Mouse (Mus musculus) midbrain, embryonic 15.5 days (tissue): ENCODE measurements around the gene Cox11. TPM values are rescaled to one million over a fixed set of nuclear protein-coding genes. Genes with fewer than 3 reads are reported as not detected.

Source experiments
- ATAC-seq: fragments of 200-750 bp; cut with Nextera tagmentation; replicated peaks from 2 replicates; pipeline ENCODE4 v1.8.0; 2017; ENCODE audit warnings: moderate TSS enrichment
- H3K27ac ChIP-seq: fragments of 300-500 bp; sonication (generic); 2 replicates; pipeline ENCODE4 v1.5.1; 2015; ENCODE audit warnings: mild to moderate bottlenecking, inconsistent platforms
- H3K27me3 ChIP-seq: fragments of 300-500 bp; sonication (generic); replicated peaks from 2 replicates; pipeline ENCODE4 v1.6.1; 2015; ENCODE audit warnings: inconsistent platforms
- H3K36me3 ChIP-seq: fragments of 300-500 bp; sonication (generic); replicated peaks from 2 replicates; pipeline ENCODE4 v1.6.1; 2015; ENCODE audit warnings: inconsistent platforms
- H3K4me1 ChIP-seq: fragments of 300-500 bp; sonication (generic); 2 replicates; pipeline ENCODE4 v1.6.1; 2015; ENCODE audit warnings: inconsistent platforms
- H3K4me2 ChIP-seq: fragments of 300-500 bp; sonication (generic); 2 replicates; pipeline ENCODE4 v1.6.1; 2015; ENCODE audit warnings: inconsistent platforms, mild to moderate bottlenecking, moderate library complexity
- H3K4me3 ChIP-seq: fragments of 300-500 bp; sonication (generic); 2 replicates; pipeline ENCODE4 v1.5.1; 2015; ENCODE audit warnings: mild to moderate bottlenecking, inconsistent platforms
- H3K9ac ChIP-seq: fragments of 300-500 bp; sonication (generic); 2 replicates; pipeline ENCODE4 v1.6.1; 2015; ENCODE audit warnings: mild to moderate bottlenecking, inconsistent platforms
- H3K9me3 ChIP-seq: fragments of 300-500 bp; sonication (generic); 2 replicates; pipeline ENCODE4 v1.6.1; 2016; ENCODE audit warnings: inconsistent platforms
- WGBS: fragments of 180-500 bp; shearing (Covaris S2); methylation state at CpG from one replicate; pipeline ENCODE4 v1.1.7; 2015; ENCODE audit warnings: mixed read lengths; 5-methylcytosine and 5-hydroxymethylcytosine counted together
- polyA plus RNA-seq: library from polyadenylated mRNA; unstranded; fragments of >200 nt; fragmentation: Nextera tagmentation; extraction: Ambion mirVana; gene quantifications from 2 replicates; pipeline ENCODE4 v1.2.1, GENCODE M21; 2015

The Cox11 gene
- polyA plus RNA-seq, 1 experiment from 2014 or later, result 45.3 TPM

DNA sequence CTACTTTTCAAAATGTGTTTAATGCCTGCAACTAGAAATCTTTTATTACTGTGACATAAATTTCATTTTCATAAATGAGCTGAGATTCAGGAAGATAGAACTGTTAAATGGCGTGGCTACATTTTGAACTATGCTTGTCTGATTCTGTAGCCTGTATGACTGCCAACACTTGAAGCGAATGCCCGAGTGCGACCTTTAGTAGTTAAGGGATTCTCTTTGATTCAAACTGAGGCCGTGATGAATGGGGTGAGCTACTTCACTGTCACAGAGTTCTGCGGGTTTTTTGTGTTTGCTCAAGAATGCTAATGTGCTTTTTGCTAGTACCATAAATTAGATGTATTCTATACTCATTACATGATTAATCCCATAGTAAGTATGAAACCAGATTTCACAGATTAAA is 52.4 kb downstream of the Cox11 start:
- Histone ChIP-seq H3K27me3 (no peaks in the 10 kb centered on the region), H3K4me3 (no peak overlapping the region), H3K4me1 (peaks cover 13% of the 10 kb centered on the region; the same call in 1 of the 2 replicates), H3K4me2 (no peak overlapping the region), H3K9me3 (no peaks in the 10 kb centered on the region), H3K27ac (no peak overlapping the region), H3K9ac (no peak overlapping the region), H3K36me3 (no peaks in the 10 kb centered on the region)
- no peak for ATAC-seq
- 32% methylated on average over 6 of the region's 6 CpGs for WGBS

DNA sequence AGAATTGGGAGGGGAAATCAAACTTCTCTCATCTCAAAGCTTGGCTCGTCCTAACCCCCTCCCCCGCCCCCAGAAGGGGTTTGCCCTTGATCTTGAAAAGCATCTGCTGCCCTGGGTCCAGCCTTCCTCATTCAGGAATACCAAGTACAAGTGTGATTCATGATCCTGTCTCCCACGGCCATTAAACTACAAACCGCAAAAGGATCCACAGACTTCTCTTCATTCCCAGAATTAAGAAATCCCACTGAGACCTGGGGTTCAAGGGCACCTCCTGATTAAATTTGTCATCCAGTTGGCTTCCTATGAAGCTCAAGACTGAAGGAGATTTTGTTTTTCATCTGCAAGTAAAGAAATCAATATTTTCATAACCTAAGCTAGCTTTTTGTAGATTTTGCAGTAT is 56.2 kb downstream of the Cox11 start:
- Histone ChIP-seq H3K27me3 (no peaks in the 10 kb centered on the region), H3K4me1 (no peaks in the 10 kb centered on the region), H3K4me3 (no peak overlapping the region), H3K9ac (no peak overlapping the region), H3K4me2 (no peak overlapping the region), H3K9me3 (no peaks in the 10 kb centered on the region), H3K27ac (no peak overlapping the region), H3K36me3 (no peaks in the 10 kb centered on the region)
- ATAC-seq, result no peak
- 68% methylated on average over 4 of the region's 4 CpGs for WGBS

Other genes with a start within 250 kb of the Cox11 start
- gene Hlf, start 247.3 kb upstream of the Cox11 start, polyA plus RNA-seq, result 7.2 and 7.6 TPM in 2 replicates
- 21.0 and 21.4 TPM in 2 replicates for gene Stxbp4, start 89 bp upstream of the Cox11 start, polyA plus RNA-seq
- gene Tom1l1, start 50.2 kb downstream of the Cox11 start, polyA plus RNA-seq, result 17.9 and 18.8 TPM in 2 replicates